Mouse (Mus musculus) spleen, adult 2 months (tissue): ENCODE results near the gene Matk.

Source experiments
- CTCF ChIP-seq: fragments of 200-500 bp; IDR thresholded peaks from 2 replicates; pipeline ENCODE4 v1.5.1; 2011; ENCODE audit warnings: mild to moderate bottlenecking, inconsistent platforms; ENCODE audit not compliant: insufficient read depth, insufficient read length, insufficient replicate concordance; ENCODE audit errors: extremely low read depth
- POLR2A ChIP-seq: fragments of 200-500 bp; IDR thresholded peaks from 2 replicates; pipeline ENCODE4 v1.6.1; 2011; ENCODE audit warnings: low read depth, low read length, inconsistent platforms

- no peak for TF ChIP-seq CTCF
- TF ChIP-seq POLR2A, result no peak
Observed at GRCm38 (mm10) chr10:81231436-81231835, 21.3 kb upstream of the Matk start.
